Mouse (Mus musculus) c-Kit-positive CD71-positive TER-119-negative erythroid progenitor cells, embryonic 14.5 days (primary cell): ENCODE measurements around the gene Dok5.

ENCODE experiments used
- DNase-seq: peaks from one replicate; pipeline ENCODE4 v3.0.0-alpha.2; 2013; ENCODE audit warnings: low read depth

Dok5 gene

DNA sequence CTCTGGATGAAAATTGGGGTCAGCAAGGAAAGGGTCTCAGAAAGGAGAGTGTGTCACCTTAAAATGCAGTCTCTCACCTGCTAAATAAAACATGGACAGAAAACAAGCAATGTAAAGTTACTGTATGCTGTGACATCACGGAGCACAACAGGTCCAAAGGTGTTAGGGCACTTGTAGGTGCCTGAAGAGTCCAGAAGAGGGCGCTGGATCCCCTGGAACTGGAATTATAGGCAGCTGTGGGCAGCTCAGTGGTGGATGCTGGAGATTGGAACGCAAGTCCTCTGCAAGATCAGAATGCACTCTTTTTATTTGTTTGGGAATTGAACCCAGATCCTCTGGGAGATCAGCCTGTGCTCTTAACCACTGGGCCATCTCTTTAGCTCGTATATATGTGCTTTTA lies 129.0 kb downstream of the Dok5 start:
- DNase-seq: no peak

DNA sequence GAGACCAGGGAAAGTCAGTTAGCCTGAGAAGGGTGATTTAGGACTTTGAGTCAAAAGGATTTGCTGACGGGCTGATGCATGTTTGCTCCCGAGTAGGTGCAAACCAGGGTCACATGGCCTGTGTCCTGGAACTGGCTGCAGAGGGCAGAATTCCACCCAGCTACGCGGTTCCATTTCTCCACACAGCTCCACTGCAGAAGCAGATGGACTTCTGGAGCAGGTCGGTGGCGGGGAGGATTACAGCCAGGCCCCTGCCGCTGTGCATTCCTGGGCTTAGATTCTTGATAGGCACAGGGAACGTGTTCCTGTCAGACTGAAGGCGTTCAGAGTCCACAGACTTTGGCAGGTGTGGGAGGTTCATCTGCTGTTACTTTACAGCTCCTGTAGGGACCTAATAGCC lies 131.2 kb downstream of the Dok5 start:
- DNase-seq: no peak

DNA sequence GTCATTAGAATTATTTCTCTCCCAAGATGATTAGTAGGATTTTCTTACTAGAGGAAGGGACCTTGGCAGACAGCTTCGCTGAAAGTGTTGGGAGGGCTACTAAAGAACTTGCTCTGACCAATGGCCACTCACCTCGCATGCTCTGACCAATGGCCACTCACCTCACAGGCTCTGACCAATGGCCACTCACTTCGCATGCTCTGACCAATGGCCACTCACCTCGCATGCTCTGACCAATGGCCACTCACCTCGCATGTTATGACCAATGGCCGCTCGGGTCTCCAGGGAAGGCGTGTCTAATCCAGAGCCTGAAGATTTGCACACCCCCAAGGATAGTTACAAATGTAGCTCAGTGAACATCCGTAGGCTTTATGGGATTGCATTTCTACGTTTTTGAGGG lies 131.6 kb downstream of the Dok5 start:
- no peak for DNase-seq

DNA sequence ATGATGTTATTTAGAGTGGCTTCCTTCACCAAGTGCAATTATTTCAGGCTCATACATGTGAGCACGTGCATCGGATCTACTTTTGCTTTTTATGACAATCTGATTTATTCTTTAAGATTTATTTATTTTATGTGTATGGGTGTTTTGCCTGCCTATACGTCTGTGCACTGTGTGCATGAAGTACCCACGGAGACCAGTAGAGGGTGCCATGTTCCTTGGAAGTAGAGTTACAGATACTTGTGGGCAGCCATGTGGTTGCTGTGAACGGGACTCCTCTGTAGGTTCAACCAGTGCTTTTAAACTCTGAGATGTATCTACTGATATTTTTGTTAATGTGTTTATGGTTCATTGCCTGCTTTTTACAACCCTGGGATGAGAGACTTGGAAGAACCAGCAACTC lies 132.4 kb downstream of the Dok5 start:
- no peak for DNase-seq

GRCm38 (mm10) chr2:170864820-170865219 lies 133.2 kb downstream of the Dok5 start:
- DNase-seq: no peak

DNA sequence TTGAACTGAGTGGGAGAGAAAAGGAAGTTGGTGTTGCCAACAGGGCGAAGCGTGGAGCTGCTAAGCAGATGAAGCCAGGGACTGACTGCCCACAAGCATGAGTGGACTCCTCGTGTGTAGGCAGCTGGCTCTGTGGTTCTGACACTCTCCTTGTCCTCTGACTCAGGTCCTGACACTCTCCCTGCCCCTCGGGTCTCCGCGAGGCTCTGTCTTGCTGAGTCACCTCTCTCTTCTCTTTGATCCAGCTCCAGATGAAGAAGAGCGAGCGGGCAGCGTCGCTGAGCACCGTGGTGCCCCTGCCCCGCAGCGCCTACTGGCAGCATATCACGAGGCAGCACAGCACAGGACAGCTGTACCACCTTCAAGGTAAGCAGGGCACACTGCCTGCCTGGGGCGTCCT lies 139.0 kb downstream of the Dok5 start:
- DNase-seq: no peak

- no peak for DNase-seq
Measured at GRCm38 (mm10) chr2:170871469-170871868, 139.9 kb downstream of the Dok5 start.

DNA sequence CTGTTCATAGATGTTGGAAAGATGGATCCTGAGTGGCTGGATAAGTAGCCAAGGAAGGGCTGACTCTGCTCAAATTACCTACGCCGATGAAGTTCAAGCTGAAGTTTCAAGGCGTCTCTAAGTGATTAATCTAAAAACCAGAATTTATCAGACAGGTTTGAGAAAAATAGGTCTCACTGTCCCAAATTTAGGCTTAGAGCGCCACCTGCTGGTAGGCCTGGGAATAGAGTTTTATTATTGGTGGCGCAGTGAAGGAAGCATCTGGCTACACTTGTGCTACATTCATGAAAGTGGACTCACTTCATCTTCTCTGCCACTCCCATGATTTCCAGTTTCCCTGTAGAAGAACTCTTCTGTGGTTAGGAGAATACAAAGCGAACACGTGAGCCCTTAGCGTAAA lies 141.8 kb downstream of the Dok5 start:
- DNase-seq: peak; percentile 24

DNA sequence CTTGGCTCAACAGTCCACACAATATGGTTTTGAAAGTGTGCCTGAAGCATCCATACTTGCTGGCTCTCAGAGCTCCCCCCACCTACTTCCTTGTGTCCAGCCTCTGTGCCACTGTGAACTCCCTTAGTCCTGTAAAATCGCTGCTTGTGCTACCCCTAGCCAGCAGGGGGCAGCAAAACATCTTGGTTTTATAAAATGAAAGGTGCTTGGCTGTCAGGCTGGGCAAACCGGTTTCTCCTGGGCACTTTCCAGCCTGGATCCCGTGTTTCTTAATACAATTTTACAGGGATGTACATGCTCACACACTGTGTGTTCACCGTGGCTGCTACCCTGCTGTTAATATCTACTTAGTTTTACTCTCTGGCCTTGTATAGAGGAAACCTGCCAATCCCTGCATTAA lies 145.9 kb downstream of the Dok5 start:
- DNase-seq: peak; percentile 39

- no peak for DNase-seq
Measured at GRCm38 (mm10) chr2:170877936-170878335, 146.3 kb downstream of the Dok5 start.

- no peak for DNase-seq
Measured at GRCm38 (mm10) chr2:170884209-170884801, 152.7 kb downstream of the Dok5 start.

- DNase-seq: no peak
Measured at GRCm38 (mm10) chr2:170887984-170888383, 156.4 kb downstream of the Dok5 start.

- no peak for DNase-seq
Measured at GRCm38 (mm10) chr2:170895096-170895495, 163.5 kb downstream of the Dok5 start.

- no peak for DNase-seq
Measured at GRCm38 (mm10) chr2:170902204-170903028, 170.8 kb downstream of the Dok5 start.

GRCm38 (mm10) chr2:170903029-170903306 lies 171.4 kb downstream of the Dok5 start:
- DNase-seq: no peak

DNA sequence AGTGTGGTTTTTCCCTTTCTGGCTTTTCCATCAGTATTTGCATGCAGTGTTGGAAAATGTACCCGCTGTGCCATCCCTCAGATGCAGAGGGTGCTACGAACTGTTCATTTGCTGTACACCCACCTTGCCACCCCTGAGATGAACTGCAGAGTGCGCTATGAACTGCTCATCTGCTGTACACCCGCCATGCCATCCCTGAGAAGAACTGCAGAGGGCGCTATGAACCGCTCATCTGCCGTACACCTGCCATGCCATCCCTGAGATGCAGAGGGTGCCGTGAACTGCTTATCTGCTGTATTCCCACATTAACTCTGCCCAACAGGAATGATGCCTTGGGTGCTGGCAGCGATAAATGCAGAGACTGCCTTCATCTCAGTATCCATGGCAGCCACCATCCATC lies 171.8 kb downstream of the Dok5 start:
- DNase-seq: no peak

- no peak for DNase-seq
Measured at GRCm38 (mm10) chr2:170912589-170913223, 181.1 kb downstream of the Dok5 start.

DNA sequence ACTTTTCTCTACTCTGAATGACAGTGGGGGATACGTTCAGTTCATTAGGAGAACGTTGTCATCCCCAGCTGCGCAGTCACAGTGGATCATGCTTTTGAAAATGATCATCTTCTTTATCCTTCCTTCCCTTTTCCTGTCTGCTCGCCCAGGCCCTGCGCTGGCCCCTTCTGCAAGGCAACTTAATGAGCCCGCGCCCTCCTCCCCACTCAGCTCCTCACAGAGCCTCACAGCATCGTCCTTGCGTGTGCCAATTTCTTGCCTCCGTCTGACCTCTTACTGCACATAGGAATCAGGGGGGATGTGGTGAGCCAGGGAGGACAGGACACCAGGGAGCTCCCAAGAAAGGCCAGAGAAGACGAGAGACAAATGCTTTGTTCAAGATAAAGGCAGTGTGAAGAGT lies 182.3 kb downstream of the Dok5 start:
- no peak for DNase-seq

DNA sequence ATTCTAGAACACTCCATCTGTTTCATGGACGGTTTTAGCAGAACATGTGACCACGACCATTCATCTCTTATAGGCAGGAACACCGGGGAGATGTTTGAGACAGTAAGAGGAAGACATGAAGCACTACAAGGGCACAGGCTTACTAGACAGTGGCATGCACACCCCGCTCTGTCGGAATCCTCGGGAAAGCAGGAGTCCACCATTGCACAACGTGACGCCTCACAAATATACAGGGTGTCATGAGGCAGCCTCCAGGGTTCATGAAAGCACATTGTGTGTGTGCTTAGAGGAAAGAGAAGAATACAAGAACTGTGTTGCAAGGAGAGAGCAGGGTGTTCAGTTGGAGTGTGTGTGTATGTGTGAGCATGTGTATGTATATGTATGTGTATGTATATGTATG lies 184.0 kb downstream of the Dok5 start:
- no peak for DNase-seq

DNA sequence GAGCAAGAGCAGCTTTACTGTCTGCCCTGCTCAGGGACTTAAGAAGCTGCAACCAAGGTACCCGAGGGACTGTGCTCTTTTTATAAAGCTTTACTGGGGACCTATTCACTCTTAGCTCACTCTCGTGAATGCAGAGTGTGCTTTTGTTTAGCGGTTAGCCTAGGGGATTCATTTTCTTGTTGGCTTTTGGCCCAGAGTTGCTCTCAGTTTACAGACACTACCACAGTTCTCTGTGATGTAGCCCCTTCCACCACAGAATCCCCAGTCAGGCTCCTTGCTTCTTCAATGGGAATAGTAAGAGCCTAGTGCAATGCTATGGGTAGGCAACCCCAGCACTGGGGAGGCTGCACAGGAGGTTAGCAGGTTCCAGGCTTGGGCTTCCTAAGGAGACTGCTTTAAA lies 190.7 kb downstream of the Dok5 start:
- DNase-seq: no peak

- DNase-seq: no peak
Measured at GRCm38 (mm10) chr2:170924131-170924530, 192.5 kb downstream of the Dok5 start.

GRCm38 (mm10) chr2:170926237-170926636 lies 194.6 kb downstream of the Dok5 start:
- DNase-seq: no peak
